Mouse (Mus musculus): ENCODE measurements around the gene Wrap53. TPM values are rescaled to one million over a fixed set of nuclear protein-coding genes. Genes with fewer than 3 reads are reported as not detected.
"Not testable (repeated sequence)": the region's sequence is repeated elsewhere in the genome, so short reads cannot be mapped to it uniquely, and the experiment has no call there.

Wrap53 gene
- polyA plus RNA-seq (2012; ENCODE audit: insufficient read depth, insufficient read length, missing spikeins) = 8.2 and 8.8 TPM in 2 replicates

- peak within 1 kb of the TSS; percentile 96 for H3K27ac ChIP-seq (ENCODE audit: insufficient read depth, low read depth, low read length)
- H3K4me1 ChIP-seq (ENCODE audit: control insufficient read depth, insufficient read depth, low read length) = peaks cover 32% of the 10 kb centered on the region
- TF ChIP-seq CTCF (IDR thresholded peaks at IDR 0.05; ENCODE audit: low read depth, low read length) (no peak), POLR2A (IDR thresholded peaks at IDR 0.05; ENCODE audit: borderline replicate concordance, low read depth, low read length) (peak; percentile 78; the same call in 1 of the 2 replicates)
- H3K4me3 ChIP-seq (ENCODE audit: insufficient read depth, low read length) = peak within 1 kb of the TSS; percentile 99
These were observed at the start of gene Wrap53, which contains the start of gene Trp53 for GRCm38 (mm10) chr11:69580091-69580514. Gene Wrap53 (minus strand): TSS chr11:69580255. Gene Trp53 (plus strand): TSS chr11:69580359.

DNA sequence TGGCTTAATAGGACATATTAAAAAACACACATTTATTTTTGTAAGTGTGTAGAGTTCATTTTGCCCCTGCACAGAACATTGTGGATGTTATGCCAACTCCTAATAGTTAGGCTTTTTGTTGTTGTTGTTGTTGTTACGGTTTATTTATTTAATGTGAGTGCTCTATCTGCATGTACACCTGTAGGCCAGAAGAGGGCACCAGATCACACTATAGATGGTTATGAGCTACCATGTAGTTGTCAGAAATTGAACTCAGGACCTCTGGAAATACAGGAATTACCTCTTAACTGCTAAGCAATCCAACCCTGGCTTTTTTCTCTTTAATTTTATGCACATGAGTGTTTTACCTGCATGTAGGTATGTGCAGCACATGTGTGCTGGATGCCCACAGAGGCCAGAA, 49.7 kb upstream of the Wrap53 start:
- Histone ChIP-seq H3K27ac (ENCODE audit: insufficient read depth, low read depth, low read length) (no peak overlapping the region), H3K4me3 (ENCODE audit: insufficient read depth, low read length) (no peak overlapping the region), H3K4me1 (ENCODE audit: control insufficient read depth, insufficient read depth, low read length) (peaks cover 13% of the 10 kb centered on the region)
- TF ChIP-seq CTCF (IDR thresholded peaks at IDR 0.05; ENCODE audit: low read depth, low read length) (no peak), POLR2A (IDR thresholded peaks at IDR 0.05; ENCODE audit: borderline replicate concordance, low read depth, low read length) (no peak)

DNA sequence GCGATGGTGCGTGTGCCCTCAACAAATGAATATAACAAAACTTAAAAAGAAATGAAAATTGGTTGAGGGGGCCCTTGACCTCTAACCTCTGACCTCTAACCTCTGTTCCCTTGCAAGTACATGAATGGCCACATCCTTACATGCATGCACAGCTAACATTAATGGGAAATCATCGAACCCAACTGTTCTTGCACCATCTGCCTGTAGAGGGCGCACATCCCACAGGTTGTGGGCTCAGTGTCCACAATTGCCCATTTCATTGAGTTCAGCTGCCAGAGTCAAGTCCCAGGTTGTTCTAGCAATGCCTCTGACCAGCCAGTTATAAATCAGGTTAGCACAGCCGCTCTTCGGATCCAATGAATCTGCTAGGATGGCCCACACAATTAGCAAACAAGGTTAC, 48.2 kb upstream of the Wrap53 start:
- H3K4me1 ChIP-seq (ENCODE audit: control insufficient read depth, insufficient read depth, low read length) = peaks cover 11% of the 10 kb centered on the region
- no peak overlapping the region for H3K4me3 ChIP-seq (ENCODE audit: insufficient read depth, low read length)

DNA sequence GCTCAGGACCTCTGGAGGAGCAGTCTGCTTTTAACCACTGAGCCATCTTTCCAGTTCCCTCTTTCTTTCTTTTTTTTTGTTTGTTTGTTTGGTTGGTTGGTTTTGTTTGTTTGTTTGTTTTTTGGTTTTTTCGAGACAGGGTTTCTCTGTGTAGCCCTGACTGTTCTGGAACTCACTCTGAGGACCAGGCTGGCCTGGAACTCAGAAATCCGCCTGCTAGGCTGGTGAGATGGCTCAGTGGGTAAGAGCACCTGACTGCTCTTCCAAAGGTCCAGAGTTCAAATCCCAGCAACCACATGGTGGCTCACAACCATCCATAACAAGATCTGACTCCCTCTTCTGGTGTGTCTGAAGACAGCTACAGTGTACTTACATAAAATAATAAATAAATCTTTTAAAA, 44.3 kb upstream of the Wrap53 start:
- not testable (repeated sequence) for H3K27ac ChIP-seq (ENCODE audit: insufficient read depth, low read depth, low read length); H3K4me1 ChIP-seq (ENCODE audit: control insufficient read depth, insufficient read depth, low read length); H3K4me3 ChIP-seq (ENCODE audit: insufficient read depth, low read length)

More for the DNA sequence above, 48.2 kb upstream of the Wrap53 start:
- no peak overlapping the region for H3K27ac ChIP-seq (ENCODE audit: insufficient read depth, low read depth, low read length)
- peak; percentile 93 for TF ChIP-seq CTCF (IDR thresholded peaks at IDR 0.05; ENCODE audit: low read depth, low read length)
- no peak for TF ChIP-seq POLR2A (IDR thresholded peaks at IDR 0.05; ENCODE audit: borderline replicate concordance, low read depth, low read length)

DNA sequence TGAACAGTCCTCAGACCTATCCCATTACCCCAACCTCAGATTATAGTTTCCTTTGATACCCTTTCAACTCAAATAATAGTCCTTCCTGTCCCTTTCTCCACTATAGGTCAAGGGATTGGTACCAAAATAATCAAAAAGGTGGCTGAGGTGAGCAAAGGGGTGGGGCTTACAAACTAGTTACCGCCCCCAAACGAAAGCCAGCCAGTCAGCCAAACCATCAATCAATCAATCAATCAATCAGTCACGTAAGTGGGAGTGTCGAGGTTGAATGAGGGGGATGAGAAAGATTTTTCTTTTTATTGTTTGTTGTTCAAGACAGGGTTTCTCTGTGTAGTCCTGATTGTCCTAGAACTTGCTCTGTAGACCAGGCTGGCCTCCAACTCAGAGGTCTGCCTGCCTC, 43.0 kb upstream of the Wrap53 start:
- H3K27ac ChIP-seq (ENCODE audit: insufficient read depth, low read depth, low read length) = no peak overlapping the region
- TF ChIP-seq POLR2A (IDR thresholded peaks at IDR 0.05; ENCODE audit: borderline replicate concordance, low read depth, low read length) (no peak), CTCF (IDR thresholded peaks at IDR 0.05; ENCODE audit: low read depth, low read length) (no peak)
- H3K4me3 ChIP-seq (ENCODE audit: insufficient read depth, low read length) = no peak overlapping the region
- H3K4me1 ChIP-seq (ENCODE audit: control insufficient read depth, insufficient read depth, low read length) = peaks cover 3% of the 10 kb centered on the region

DNA sequence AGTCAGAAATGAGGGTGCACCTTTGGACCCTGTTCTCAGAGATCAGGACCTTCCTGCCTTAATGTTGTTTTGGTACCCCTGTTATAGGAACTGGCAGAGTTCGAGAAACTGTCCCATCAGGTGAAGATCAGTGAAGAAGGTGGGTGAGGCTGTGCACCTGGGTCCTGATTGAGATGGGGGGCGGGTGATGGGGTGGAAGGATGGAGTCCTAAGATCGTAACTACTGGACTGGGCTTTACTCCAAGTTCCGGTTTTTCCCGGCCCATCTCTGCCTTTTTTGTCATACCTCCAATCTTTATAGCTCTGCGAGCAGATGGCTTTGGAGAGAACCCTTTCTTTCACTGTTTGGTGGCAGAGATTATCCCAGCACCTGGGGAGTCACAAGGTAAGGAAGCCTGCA, 42.4 kb upstream of the Wrap53 start:
- Histone ChIP-seq H3K4me3 (ENCODE audit: insufficient read depth, low read length) (peak overlapping the region; percentile 65), H3K4me1 (ENCODE audit: control insufficient read depth, insufficient read depth, low read length) (peaks cover 3% of the 10 kb centered on the region), H3K27ac (ENCODE audit: insufficient read depth, low read depth, low read length) (no peak overlapping the region)
- TF ChIP-seq POLR2A (IDR thresholded peaks at IDR 0.05; ENCODE audit: borderline replicate concordance, low read depth, low read length) (no peak), CTCF (IDR thresholded peaks at IDR 0.05; ENCODE audit: low read depth, low read length) (no peak)

- H3K4me1 ChIP-seq (ENCODE audit: control insufficient read depth, insufficient read depth, low read length) = peaks cover 3% of the 10 kb centered on the region
- TF ChIP-seq POLR2A (IDR thresholded peaks at IDR 0.05; ENCODE audit: borderline replicate concordance, low read depth, low read length) (no peak), CTCF (IDR thresholded peaks at IDR 0.05; ENCODE audit: low read depth, low read length) (no peak)
- H3K27ac ChIP-seq (ENCODE audit: insufficient read depth, low read depth, low read length) = no peak within 1 kb of the TSS
- peak within 1 kb of the TSS; percentile 65 for H3K4me3 ChIP-seq (ENCODE audit: insufficient read depth, low read length)
These were observed 41.7 kb upstream of the Wrap53 start, which contains the start of gene Sat2 for GRCm38 (mm10) chr11:69621571-69622268. Gene Sat2 (plus strand): TSS chr11:69622024.

DNA sequence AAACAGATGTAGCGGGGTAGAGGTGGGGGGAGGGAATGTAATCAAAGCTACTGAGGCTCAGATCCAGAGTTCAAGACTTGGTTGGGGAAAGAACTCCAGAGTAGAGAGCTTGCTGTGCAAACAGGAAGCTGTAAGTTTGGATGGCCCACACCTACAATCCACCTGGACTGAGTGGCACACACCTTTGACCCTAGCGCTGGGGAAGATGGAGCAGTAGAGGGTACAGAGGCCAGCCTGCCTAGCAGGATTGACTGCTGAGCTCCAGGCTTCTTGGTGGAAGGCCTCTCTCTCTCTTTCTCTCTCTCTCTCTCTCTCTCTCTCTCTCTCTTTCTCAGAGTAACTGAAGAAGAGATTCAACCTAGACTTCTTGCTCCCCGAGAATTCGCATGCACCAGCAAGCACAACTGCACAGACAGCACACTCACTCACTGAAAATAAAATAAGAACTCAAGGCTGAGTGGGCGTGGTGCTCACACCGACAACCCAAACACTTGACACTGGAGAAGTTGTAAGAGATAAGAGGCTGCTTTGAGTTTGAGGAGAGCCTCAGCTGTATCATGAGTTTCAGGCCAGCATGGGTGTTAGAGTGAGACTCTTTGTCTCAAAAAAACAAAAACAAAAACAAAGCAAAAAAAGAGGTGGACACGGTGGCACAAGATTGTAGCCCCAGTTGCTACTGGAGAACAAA, 40.5 kb upstream of the Wrap53 start:
- H3K4me1 ChIP-seq (ENCODE audit: control insufficient read depth, insufficient read depth, low read length) = peaks cover 3% of the 10 kb centered on the region
- TF ChIP-seq POLR2A (IDR thresholded peaks at IDR 0.05; ENCODE audit: borderline replicate concordance, low read depth, low read length) (no peak), CTCF (IDR thresholded peaks at IDR 0.05; ENCODE audit: low read depth, low read length) (no peak)
- H3K4me3 ChIP-seq (ENCODE audit: insufficient read depth, low read length) = no peak overlapping the region
- H3K27ac ChIP-seq (ENCODE audit: insufficient read depth, low read depth, low read length) = no peak overlapping the region

GRCm38 (mm10) chr11:69617805-69618204, 37.8 kb upstream of the Wrap53 start, which contains the start of gene Shbg:
Gene Shbg (minus strand): TSS chr11:69617905.
- Histone ChIP-seq H3K4me1 (ENCODE audit: control insufficient read depth, insufficient read depth, low read length) (peaks cover 3% of the 10 kb centered on the region), H3K4me3 (ENCODE audit: insufficient read depth, low read length) (no peak within 1 kb of the TSS), H3K27ac (ENCODE audit: insufficient read depth, low read depth, low read length) (no peak within 1 kb of the TSS)
- TF ChIP-seq POLR2A (IDR thresholded peaks at IDR 0.05; ENCODE audit: borderline replicate concordance, low read depth, low read length) (no peak), CTCF (IDR thresholded peaks at IDR 0.05; ENCODE audit: low read depth, low read length) (no peak)

DNA sequence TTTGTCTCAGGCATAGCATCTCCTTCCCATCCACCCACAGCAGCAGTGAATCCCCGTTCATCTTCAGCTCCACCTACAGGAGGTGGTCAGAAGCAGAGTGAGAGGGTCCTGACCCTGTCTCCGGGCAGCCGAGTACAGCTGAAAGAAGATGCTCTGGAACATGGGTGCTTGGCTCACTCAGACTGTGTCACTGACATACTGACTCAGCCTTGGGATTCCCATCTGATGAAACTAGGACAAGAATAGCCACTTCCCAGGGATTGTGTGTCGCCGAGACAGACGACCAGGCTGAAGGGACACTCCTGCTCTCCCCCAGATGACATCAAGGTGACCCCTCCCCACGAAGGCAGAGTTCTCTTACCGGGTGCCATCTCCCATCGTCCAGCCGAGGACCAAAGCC, 36.7 kb upstream of the Wrap53 start:
- Histone ChIP-seq H3K27ac (ENCODE audit: insufficient read depth, low read depth, low read length) (no peak overlapping the region), H3K4me1 (ENCODE audit: control insufficient read depth, insufficient read depth, low read length) (peaks cover 3% of the 10 kb centered on the region), H3K4me3 (ENCODE audit: insufficient read depth, low read length) (no peak overlapping the region)
- no peak for TF ChIP-seq CTCF (IDR thresholded peaks at IDR 0.05; ENCODE audit: low read depth, low read length)
- no peak for TF ChIP-seq POLR2A (IDR thresholded peaks at IDR 0.05; ENCODE audit: borderline replicate concordance, low read depth, low read length)

- not testable (repeated sequence) for H3K4me3 ChIP-seq (ENCODE audit: insufficient read depth, low read length); H3K4me1 ChIP-seq (ENCODE audit: control insufficient read depth, insufficient read depth, low read length); H3K27ac ChIP-seq (ENCODE audit: insufficient read depth, low read depth, low read length)
These were observed 34.2 kb upstream of the Wrap53 start for GRCm38 (mm10) chr11:69614257-69614588.
